Mouse (Mus musculus): ENCODE results near the gene Zfp296. TPM values are rescaled to one million over a fixed set of nuclear protein-coding genes. Genes with fewer than 3 reads are reported as not detected.

The Zfp296 gene
- polyA plus RNA-seq, 1 experiment from 2014 or later = 0.31 TPM

DNA sequence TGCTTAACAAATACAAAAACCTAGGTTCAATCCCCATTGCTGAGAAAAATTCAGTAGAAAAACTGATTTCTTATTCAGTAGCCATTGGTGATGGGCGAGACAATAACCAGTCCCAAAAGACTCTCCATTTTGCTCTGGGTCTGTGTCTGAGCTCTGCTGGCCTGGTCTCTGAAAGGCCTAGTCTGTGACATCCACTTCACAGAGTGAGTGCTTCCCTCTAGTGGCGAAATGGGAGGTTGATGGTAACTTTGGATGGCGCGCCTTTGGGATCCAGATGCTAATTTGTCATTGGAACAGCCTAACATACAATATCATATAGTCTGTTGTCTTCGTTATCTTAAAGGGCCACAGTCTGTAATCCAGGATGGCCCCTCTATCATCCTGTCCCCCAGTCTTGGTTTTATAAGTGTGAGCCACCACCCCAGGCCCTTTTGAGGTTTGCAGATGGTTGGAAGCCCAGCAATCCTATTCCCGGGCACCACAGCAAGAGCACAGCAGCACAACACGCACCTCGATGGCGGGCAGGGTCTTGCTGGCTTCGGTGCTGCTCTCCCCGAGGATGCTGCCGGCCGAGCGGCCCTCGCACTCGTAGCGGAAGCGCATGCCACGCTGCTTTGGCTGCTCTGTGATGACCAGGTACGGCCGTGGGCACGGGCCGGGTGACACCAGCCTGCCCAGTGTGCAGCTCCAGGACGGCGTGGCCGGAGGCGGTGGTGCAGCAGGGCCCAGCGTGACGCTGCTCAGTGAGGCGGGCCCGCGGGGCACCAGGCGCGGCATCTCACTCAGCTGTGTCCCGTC, 42.1 kb downstream of the Zfp296 start:
- H3K27me3 ChIP-seq = peaks cover 5% of the 10 kb centered on the region; the same call in 1 of the 2 replicates
- WGBS = 4% methylated on average over 35 of the region's 35 CpGs
- peak overlapping the region; percentile 55 for H3K4me2 ChIP-seq (replicated peaks)
- H3K36me3 ChIP-seq = no peaks in the 10 kb centered on the region
- ATAC-seq = peak; percentile 88
- H3K27ac ChIP-seq = peak overlapping the region; percentile 68
- peak overlapping the region; percentile 57 for H3K9ac ChIP-seq (replicated peaks)
- no peaks in the 10 kb centered on the region for H3K9me3 ChIP-seq
- H3K4me1 ChIP-seq (replicated peaks) = peaks cover 6% of the 10 kb centered on the region
- peak overlapping the region; percentile 31 for H3K4me3 ChIP-seq (replicated peaks)

GRCm38 (mm10) chr7:19620811-19621210, 43.7 kb downstream of the Zfp296 start:
- H3K4me3 ChIP-seq (replicated peaks) = no peak overlapping the region
- H3K4me1 ChIP-seq (replicated peaks) = peaks cover 6% of the 10 kb centered on the region
- no peaks in the 10 kb centered on the region for H3K9me3 ChIP-seq
- H3K9ac ChIP-seq (replicated peaks) = no peak overlapping the region
- no peak overlapping the region for H3K4me2 ChIP-seq (replicated peaks)
- ATAC-seq = no peak
- H3K27me3 ChIP-seq = peaks cover 5% of the 10 kb centered on the region; the same call in 1 of the 2 replicates
- 94% methylated on average over 7 of the region's 7 CpGs for WGBS
- H3K27ac ChIP-seq = no peak overlapping the region
- no peaks in the 10 kb centered on the region for H3K36me3 ChIP-seq

GRCm38 (mm10) chr7:19622241-19622640, 45.2 kb downstream of the Zfp296 start:
- H3K27me3 ChIP-seq = peaks cover 5% of the 10 kb centered on the region; the same call in 1 of the 2 replicates
- H3K36me3 ChIP-seq = no peaks in the 10 kb centered on the region
- peaks cover 6% of the 10 kb centered on the region for H3K4me1 ChIP-seq (replicated peaks)
- no peak overlapping the region for H3K4me3 ChIP-seq (replicated peaks)
- ATAC-seq = no peak
- H3K27ac ChIP-seq = no peak overlapping the region
- no peak overlapping the region for H3K4me2 ChIP-seq (replicated peaks)
- H3K9me3 ChIP-seq = no peaks in the 10 kb centered on the region
- 41% methylated on average over 6 of the region's 6 CpGs for WGBS
- H3K9ac ChIP-seq (replicated peaks) = no peak overlapping the region

- Histone ChIP-seq H3K27me3 (peaks cover 5% of the 10 kb centered on the region; the same call in 1 of the 2 replicates), H3K36me3 (no peaks in the 10 kb centered on the region), H3K4me2 (replicated peaks) (no peak overlapping the region), H3K27ac (no peak overlapping the region), H3K9ac (replicated peaks) (no peak overlapping the region), H3K4me1 (replicated peaks) (peaks cover 10% of the 10 kb centered on the region), H3K9me3 (no peaks in the 10 kb centered on the region), H3K4me3 (replicated peaks) (no peak overlapping the region)
- no peak for ATAC-seq
- 86% methylated on average over 2 of the region's 2 CpGs for WGBS
Measured at GRCm38 (mm10) chr7:19623433-19623832, 46.3 kb downstream of the Zfp296 start.

DNA sequence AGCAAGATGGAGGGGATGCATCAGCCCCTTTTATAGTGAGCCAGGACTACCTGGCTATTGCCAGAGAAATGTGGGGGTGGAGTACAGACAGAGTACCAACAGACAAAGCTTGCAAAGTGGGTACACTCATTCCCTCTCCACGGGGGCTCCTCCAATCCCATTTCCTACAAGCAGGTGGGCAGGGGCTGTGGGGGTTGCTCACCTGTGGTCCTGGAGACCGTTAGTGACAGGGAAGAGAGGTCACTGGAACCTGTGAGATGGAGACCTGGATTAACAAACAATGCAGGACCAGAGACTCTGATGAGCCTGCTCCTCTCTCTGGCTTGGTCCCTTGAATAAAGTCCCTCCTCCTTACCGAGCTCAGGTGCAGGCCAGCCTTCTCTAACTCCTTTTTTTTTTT, 50.6 kb downstream of the Zfp296 start:
- no peak overlapping the region for H3K27ac ChIP-seq
- H3K4me3 ChIP-seq (replicated peaks) = peak overlapping the region; percentile 75
- H3K4me2 ChIP-seq (replicated peaks) = peak overlapping the region; percentile 92
- peaks cover 11% of the 10 kb centered on the region for H3K4me1 ChIP-seq (replicated peaks)
- no peak overlapping the region for H3K9ac ChIP-seq (replicated peaks)
- H3K27me3 ChIP-seq = peaks cover 3% of the 10 kb centered on the region; the same call in 1 of the 2 replicates
- 67% methylated on average over 3 of the region's 3 CpGs for WGBS
- H3K9me3 ChIP-seq = no peaks in the 10 kb centered on the region
- peaks cover 10% of the 10 kb centered on the region for H3K36me3 ChIP-seq
- ATAC-seq = no peak

GRCm38 (mm10) chr7:19628192-19628535, 51.1 kb downstream of the Zfp296 start:
- Histone ChIP-seq H3K27ac (peak overlapping the region; percentile 77; the same call in 1 of the 2 replicates), H3K36me3 (peaks cover 15% of the 10 kb centered on the region), H3K4me3 (replicated peaks) (peak overlapping the region; percentile 75), H3K27me3 (peaks cover 3% of the 10 kb centered on the region; the same call in 1 of the 2 replicates), H3K4me2 (replicated peaks) (peak overlapping the region; percentile 92), H3K9me3 (no peaks in the 10 kb centered on the region), H3K4me1 (replicated peaks) (peaks cover 11% of the 10 kb centered on the region), H3K9ac (replicated peaks) (no peak overlapping the region)
- 18% methylated on average over 17 of the region's 17 CpGs for WGBS
- no peak for ATAC-seq

DNA sequence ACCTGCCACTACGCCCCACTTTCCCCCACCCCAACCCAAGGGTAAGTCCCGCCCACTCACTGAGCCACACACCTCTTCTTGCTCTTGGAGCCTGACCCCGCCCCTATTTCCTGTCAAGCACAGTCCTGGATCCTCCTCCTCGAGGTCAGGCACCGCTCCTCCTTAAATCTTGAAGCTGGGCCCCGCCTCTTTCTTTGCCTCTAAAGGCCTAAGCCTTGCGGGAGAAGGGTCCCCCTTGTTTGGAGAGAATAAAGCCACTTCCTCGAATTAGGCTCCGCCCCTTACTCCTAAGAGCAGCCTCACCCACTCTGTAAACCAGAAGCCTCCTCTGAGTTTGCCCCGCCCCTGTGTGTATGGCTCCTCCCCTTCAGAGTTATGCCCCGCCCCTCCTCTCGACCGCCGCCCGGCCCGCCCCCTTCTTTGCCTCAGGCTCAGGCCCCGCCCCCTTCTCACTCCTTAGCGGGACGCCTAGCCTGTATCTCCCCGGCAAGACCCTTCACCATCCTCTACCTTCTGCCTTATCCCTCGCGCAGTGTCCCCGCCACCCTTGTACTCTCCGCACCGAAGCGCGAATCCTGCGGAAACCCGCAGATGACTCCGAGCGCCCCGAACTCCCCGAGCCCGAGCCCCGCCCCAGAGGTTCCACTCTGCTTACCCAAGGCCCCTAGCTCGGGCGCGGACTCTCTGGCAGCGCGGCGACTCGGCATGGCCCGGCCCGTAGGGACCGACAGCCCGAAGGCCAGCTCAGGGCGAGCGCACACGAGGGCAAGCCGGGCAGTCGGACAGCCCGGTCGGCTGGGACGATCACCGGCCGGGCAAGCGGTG, 51.7 kb downstream of the Zfp296 start:
- ATAC-seq = peak; percentile 92
- peaks cover 11% of the 10 kb centered on the region for H3K4me1 ChIP-seq (replicated peaks)
- H3K4me3 ChIP-seq (replicated peaks) = peak overlapping the region; percentile 75
- 1% methylated on average over 57 of the region's 57 CpGs for WGBS
- no peaks in the 10 kb centered on the region for H3K27me3 ChIP-seq
- H3K4me2 ChIP-seq (replicated peaks) = peak overlapping the region; percentile 92
- H3K9me3 ChIP-seq = no peaks in the 10 kb centered on the region
- H3K9ac ChIP-seq (replicated peaks) = peak overlapping the region; percentile 59
- H3K27ac ChIP-seq = peak overlapping the region; percentile 77
- peaks cover 21% of the 10 kb centered on the region for H3K36me3 ChIP-seq

DNA sequence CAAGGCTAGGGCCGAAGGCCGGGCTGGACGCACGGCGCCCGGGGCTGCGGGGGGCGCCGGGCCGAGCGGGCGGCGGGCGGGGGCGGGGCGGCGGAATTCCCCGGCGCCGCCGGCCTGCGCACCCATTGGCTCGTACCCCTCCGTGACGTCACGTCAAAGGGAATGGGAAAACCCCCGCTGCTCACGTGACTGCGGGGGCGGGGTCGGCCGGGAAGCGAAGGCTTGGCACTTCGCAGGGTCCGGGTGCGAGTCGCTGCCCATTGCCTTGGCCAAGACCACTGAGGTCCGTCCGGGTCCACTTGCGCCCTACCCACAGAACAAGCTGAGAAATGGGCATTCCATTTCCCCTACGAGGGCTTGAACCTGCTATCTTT, 52.3 kb downstream of the Zfp296 start, which contains the start of gene Relb:
Relb (minus strand) TSS at position 78 of the 374 bp plus-strand sequence.
- ATAC-seq = peak; percentile 68
- Histone ChIP-seq H3K4me2 (replicated peaks) (peak within 1 kb of the TSS; percentile 92), H3K27ac (peak within 1 kb of the TSS; percentile 77), H3K4me1 (replicated peaks) (peaks cover 11% of the 10 kb centered on the region), H3K27me3 (no peaks in the 10 kb centered on the region), H3K9me3 (no peaks in the 10 kb centered on the region), H3K4me3 (replicated peaks) (peak within 1 kb of the TSS; percentile 75), H3K36me3 (peaks cover 27% of the 10 kb centered on the region), H3K9ac (replicated peaks) (peak within 1 kb of the TSS; percentile 59)
- 2% methylated on average over 32 of the region's 41 CpGs for WGBS

Other genes with a start within 250 kb of the Zfp296 start
- 84.1 and 91.9 TPM in 2 replicates for gene Ercc1, start 232.5 kb upstream of the Zfp296 start, polyA plus RNA-seq (2015; fragmentation: Nextera tagmentation; extraction: Ambion mirVana)
- 19.6 and 20.4 TPM in 2 replicates for gene Cd3eap, start 217.8 kb upstream of the Zfp296 start, polyA plus RNA-seq (2015; fragmentation: Nextera tagmentation; extraction: Ambion mirVana)
- gene Ppp1r13l, start 217.5 kb upstream of the Zfp296 start, polyA plus RNA-seq (2015; fragmentation: Nextera tagmentation; extraction: Ambion mirVana) = 1.2 and 2.3 TPM in 2 replicates
- 27.6 and 28.9 TPM in 2 replicates for gene Ercc2, start 195.3 kb upstream of the Zfp296 start, polyA plus RNA-seq (2015; fragmentation: Nextera tagmentation; extraction: Ambion mirVana)
- 1.1 and 1.2 TPM in 2 replicates for gene Klc3, start 173.2 kb upstream of the Zfp296 start, polyA plus RNA-seq (2015; fragmentation: Nextera tagmentation; extraction: Ambion mirVana)
- 0.07 TPM in 1 of 2 replicates, not detected in the other for gene Ckm, start 172.5 kb upstream of the Zfp296 start, polyA plus RNA-seq (2015; fragmentation: Nextera tagmentation; extraction: Ambion mirVana)
- 13.9 and 16.3 TPM in 2 replicates for gene Mark4, start 118.5 kb upstream of the Zfp296 start, polyA plus RNA-seq (2015; fragmentation: Nextera tagmentation; extraction: Ambion mirVana)
- gene Exoc3l2, start 114.0 kb upstream of the Zfp296 start, polyA plus RNA-seq (2015; fragmentation: Nextera tagmentation; extraction: Ambion mirVana) = 0.24 and 0.32 TPM in 2 replicates
- gene Bloc1s3, start 68.9 kb upstream of the Zfp296 start, polyA plus RNA-seq (2015; fragmentation: Nextera tagmentation; extraction: Ambion mirVana) = 2.9 and 4.5 TPM in 2 replicates
- gene Trappc6a, start 68.9 kb upstream of the Zfp296 start, polyA plus RNA-seq (2015; fragmentation: Nextera tagmentation; extraction: Ambion mirVana) = 36.6 and 43.3 TPM in 2 replicates
- gene Nkpd1, start 59.4 kb upstream of the Zfp296 start, polyA plus RNA-seq (2015; fragmentation: Nextera tagmentation; extraction: Ambion mirVana) = 0.08 and 0.11 TPM in 2 replicates
- 25.7 and 37.0 TPM in 2 replicates for gene Ppp1r37, start 14.2 kb upstream of the Zfp296 start, polyA plus RNA-seq (2015; fragmentation: Nextera tagmentation; extraction: Ambion mirVana)
- 134 and 138 TPM in 2 replicates for gene Gemin7, start 308 bp downstream of the Zfp296 start, polyA plus RNA-seq (2015; fragmentation: Nextera tagmentation; extraction: Ambion mirVana)
- 54.0 and 65.0 TPM in 2 replicates for gene Clasrp, start 27.2 kb downstream of the Zfp296 start, polyA plus RNA-seq (2015; fragmentation: Nextera tagmentation; extraction: Ambion mirVana)
- gene Relb, start 52.2 kb downstream of the Zfp296 start, polyA plus RNA-seq (2015; fragmentation: Nextera tagmentation; extraction: Ambion mirVana) = 3.8 and 4.1 TPM in 2 replicates
- 86.6 and 97.5 TPM in 2 replicates for gene Clptm1, start 87.7 kb downstream of the Zfp296 start, polyA plus RNA-seq (2015; fragmentation: Nextera tagmentation; extraction: Ambion mirVana)
- gene Apoc2, start 100.7 kb downstream of the Zfp296 start, polyA plus RNA-seq (2015; fragmentation: Nextera tagmentation; extraction: Ambion mirVana) = 0.23 TPM in 1 of 2 replicates, not detected in the other
- not detected in 2 replicates for gene Gm44805, start 104.1 kb downstream of the Zfp296 start, polyA plus RNA-seq (2015; fragmentation: Nextera tagmentation; extraction: Ambion mirVana)
- gene Apoc4, start 104.2 kb downstream of the Zfp296 start, polyA plus RNA-seq (2015; fragmentation: Nextera tagmentation; extraction: Ambion mirVana) = not detected in 2 replicates
- 0.94 and 1.0 TPM in 2 replicates for gene Apoc1, start 115.4 kb downstream of the Zfp296 start, polyA plus RNA-seq (2015; fragmentation: Nextera tagmentation; extraction: Ambion mirVana)
- 173 and 194 TPM in 2 replicates for gene Apoe, start 121.9 kb downstream of the Zfp296 start, polyA plus RNA-seq (2015; fragmentation: Nextera tagmentation; extraction: Ambion mirVana)
- 105 and 125 TPM in 2 replicates for gene Tomm40, start 138.2 kb downstream of the Zfp296 start, polyA plus RNA-seq (2015; fragmentation: Nextera tagmentation; extraction: Ambion mirVana)
- gene Nectin2, start 173.2 kb downstream of the Zfp296 start, polyA plus RNA-seq (2015; fragmentation: Nextera tagmentation; extraction: Ambion mirVana) = 40.6 and 48.0 TPM in 2 replicates
- gene Bcam, start 193.7 kb downstream of the Zfp296 start, polyA plus RNA-seq (2015; fragmentation: Nextera tagmentation; extraction: Ambion mirVana) = 5.2 and 6.4 TPM in 2 replicates
- gene Cblc, start 219.5 kb downstream of the Zfp296 start, polyA plus RNA-seq (2015; fragmentation: Nextera tagmentation; extraction: Ambion mirVana) = 0.32 TPM in 1 of 2 replicates, not detected in the other
- 0.27 and 0.88 TPM in 2 replicates for gene Bcl3, start 245.5 kb downstream of the Zfp296 start, polyA plus RNA-seq (2015; fragmentation: Nextera tagmentation; extraction: Ambion mirVana)